Mouse (Mus musculus) small intestine, adult 2 months (tissue): ENCODE results near the gene Atxn2.

Source experiments
- CTCF ChIP-seq: fragments of 200-500 bp; IDR thresholded peaks from 2 replicates; pipeline ENCODE4 v1.5.1; 2012; ENCODE audit warnings: low read depth, mild to moderate bottlenecking, control low read depth, inconsistent platforms, low read length, moderate library complexity, mixed read lengths; ENCODE audit not compliant: insufficient replicate concordance, insufficient read length; ENCODE audit errors: extremely low read depth
- POLR2A ChIP-seq: fragments of 200-500 bp; IDR thresholded peaks from 2 replicates; pipeline ENCODE4 v1.6.1; 2012; ENCODE audit warnings: low read depth, mild to moderate bottlenecking, control low read depth, inconsistent platforms, low read length, moderate library complexity

- TF ChIP-seq CTCF, result no peak
- no peak for TF ChIP-seq POLR2A
Measured at GRCm38 (mm10) chr5:121663456-121663855, 47.7 kb upstream of the Atxn2 start.
